In genomic region chr1:79697382-79697781, GRCm38 (mm10) we compare ENCODE assay signal across 8 mouse cellular contexts. TPM values are rescaled to one million over a fixed set of nuclear protein-coding genes. Genes with fewer than 3 reads are reported as not detected.
DNase-seq lines count a peak whose midpoint lies in the region; ATAC-seq and TF ChIP-seq lines count a peak whose summit lies in the region.

No protein-coding gene starts in this region.

- no peaks in the 10 kb centered on the region for H3K9me3 ChIP-seq in midbrain, embryonic 13.5 days

- no peak overlapping the region for H3K9ac ChIP-seq in midbrain, embryonic 13.5 days (replicated peaks)

- peak; percentile 28 for DNase-seq in kidney, adult 2 months
- DNase-seq in kidney, adult 8-10 months: no peak
- peak; percentile 70 for DNase-seq in brain, adult 2 months (ENCODE audit: low read depth, low spot score)
- peak; percentile 26 for DNase-seq in layer of hippocampus, adult 9-11 months

- 13% methylated on average over 9 of the region's 9 CpGs for whole genome bisulfite sequencing in kidney, adult 2 months
- 25% methylated on average over 9 of the region's 9 CpGs for WGBS in midbrain, embryonic 13.5 days

- H3K4me3 ChIP-seq in kidney, adult 2 months (ENCODE audit: insufficient read depth, low read depth, low read length): no peak overlapping the region
- no peak overlapping the region for H3K4me3 ChIP-seq in midbrain, embryonic 13.5 days (replicated peaks)

- ATAC-seq in granulocyte monocyte progenitor cell, adult 5-6 weeks (replicated peaks; ENCODE audit: poor library complexity, severe bottlenecking): peak; percentile 81
- peak; percentile 88 for ATAC-seq in midbrain, embryonic 13.5 days
- no peak for ATAC-seq in erythroid progenitor cell, adult 5-6 weeks (replicated peaks; ENCODE audit: low FRiP score, poor library complexity, severe bottlenecking)
- no peak for ATAC-seq in CD4-positive, CD25-positive, alpha-beta regulatory T cell, adult 4 months

- H3K27ac ChIP-seq in kidney, adult 2 months (ENCODE audit: insufficient read depth, low read depth, low read length): no peak overlapping the region
- H3K27ac ChIP-seq in midbrain, embryonic 13.5 days: no peak overlapping the region; the same call in 1 of the 2 replicates

- no peaks in the 10 kb centered on the region for H3K27me3 ChIP-seq in kidney, adult 2 months (replicated peaks; ENCODE audit: control insufficient read depth, insufficient read depth, low read length)
- H3K27me3 ChIP-seq in midbrain, embryonic 13.5 days: no peaks in the 10 kb centered on the region

- TF ChIP-seq CTCF in kidney, adult 2 months (conservative IDR thresholded peaks at IDR 0.05; ENCODE audit: insufficient read depth, insufficient read length, low read depth, low read length): no peak

- no peak for TF ChIP-seq POLR2A in kidney, adult 2 months (IDR thresholded peaks at IDR 0.05; ENCODE audit: low read depth, low read length)

- H3K36me3 ChIP-seq in kidney, adult 2 months (ENCODE audit: control insufficient read depth, insufficient read depth, low read length): no peaks in the 10 kb centered on the region
- 0 out of 2 replicates have a peak, but pooled peaks cover 7% of the 10 kb centered on the region for H3K36me3 ChIP-seq in midbrain, embryonic 13.5 days

- no peaks in the 10 kb centered on the region for H3K4me1 ChIP-seq in kidney, adult 2 months (ENCODE audit: control insufficient read depth, insufficient read depth, low read length)
- peaks cover 13% of the 10 kb centered on the region for H3K4me1 ChIP-seq in midbrain, embryonic 13.5 days (replicated peaks)

- H3K4me2 ChIP-seq in midbrain, embryonic 13.5 days (replicated peaks): no peak overlapping the region; the same call in 1 of the 2 replicates

RNA-seq across cellular contexts. Expression of gene Ap1s3, which starts 25.6 kb away (rescaled TPM):
- 30.3 and 43.7 TPM in 2 replicates for polyA plus RNA-seq in kidney, adult 2 months (2012; rRNA removed)
- total RNA-seq in granulocyte monocyte progenitor cell, adult 5-6 weeks (2014; fragmentation: Nextera tagmentation): 8.8 and 11.3 TPM in 2 replicates
- 1.9 and 2.3 TPM in 2 replicates for total RNA-seq in granulocyte monocyte progenitor cell, adult 5-6 weeks (2017)
- 0.15 TPM in 1 of 2 replicates, not detected in the other for polyA plus RNA-seq in midbrain, embryonic 13.5 days (2015; fragmentation: Nextera tagmentation; extraction: Ambion mirVana)
- 6.8 and 10.1 TPM in 2 replicates for total RNA-seq in erythroid progenitor cell, adult 5-6 weeks (2015; ENCODE audit: low replicate concordance)
- total RNA-seq in erythroid progenitor cell, adult 5-6 weeks (2017; ENCODE audit: low replicate concordance): 2.1 TPM in 1 of 2 replicates, not detected in the other
- 1 to 10 TPM; 1.2 to 2.5 TPM for polyA plus RNA-seq in CD4-positive, CD25-positive, alpha-beta regulatory T cell, adult 4 months (2017; shearing (Covaris generic))

Comparison
In these comparisons a context has a peak if more than half of its experiments do, and no peak if none do; other contexts are left out.
1. DNase-seq: peak in kidney, adult 2 months (single experiment), brain, adult 2 months (single experiment) and layer of hippocampus, adult 9-11 months (single experiment); none in kidney, adult 8-10 months (0 of 2).
2. ATAC-seq: peak in granulocyte monocyte progenitor cell, adult 5-6 weeks (single experiment) and midbrain, embryonic 13.5 days (single experiment); none in erythroid progenitor cell, adult 5-6 weeks (single experiment) and CD4-positive, CD25-positive, alpha-beta regulatory T cell, adult 4 months (single experiment).